In the genomic region with DNA sequence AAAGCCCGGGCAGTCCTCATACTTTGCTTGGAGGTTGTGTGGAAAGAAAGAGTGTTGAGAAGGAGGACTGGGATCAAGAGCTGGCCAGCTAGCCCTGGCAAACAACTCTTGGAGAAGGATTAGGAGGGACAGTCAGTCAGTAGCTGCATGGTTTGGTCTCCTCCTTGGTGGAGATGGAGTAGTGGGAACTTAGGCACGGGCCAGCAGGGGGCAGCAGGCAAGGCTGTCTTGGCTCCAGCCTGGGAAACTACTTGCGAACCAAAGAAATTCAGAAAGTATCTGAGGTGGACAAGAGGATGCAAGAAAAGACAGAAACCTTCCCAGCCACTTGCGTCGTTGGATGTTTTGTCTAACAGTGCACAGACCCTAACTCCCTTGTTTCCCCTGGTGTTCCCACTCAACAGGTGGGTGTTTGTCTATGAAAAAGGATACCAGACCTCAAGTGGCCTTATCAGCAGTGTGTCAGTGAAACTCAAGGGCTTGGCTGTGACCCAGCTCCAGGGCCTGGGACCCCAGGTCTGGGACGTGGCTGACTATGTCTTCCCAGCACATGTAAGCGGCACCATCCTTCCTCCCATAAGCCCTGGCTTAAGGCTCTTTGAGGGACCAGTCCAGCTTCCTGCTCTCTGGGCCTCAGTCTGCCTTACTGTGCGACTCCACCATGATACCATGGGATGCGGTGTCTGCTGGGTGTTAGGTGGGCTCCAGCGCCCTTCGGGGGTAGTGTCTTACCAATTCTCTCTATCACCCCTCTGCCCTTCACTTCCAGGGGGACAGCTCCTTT, we compare ENCODE assay signal across 8 mouse cellular contexts. TPM values are rescaled to one million over a fixed set of nuclear protein-coding genes. Genes with fewer than 3 reads are reported as not detected.
A peak's percentile ranks its signal among the peaks of the same experiment; 100 is the strongest.
DNase-seq lines count a peak whose midpoint lies in the region; ATAC-seq and TF ChIP-seq lines count a peak whose summit lies in the region.

No protein-coding gene starts in this region.

- no peaks in the 10 kb centered on the region for H3K9me3 ChIP-seq in heart, embryonic 15.5 days (replicated peaks)
- H3K9me3 ChIP-seq in heart, embryonic 12.5 days (replicated peaks): no peaks in the 10 kb centered on the region
- H3K9me3 ChIP-seq in kidney, postnatal 0 days (replicated peaks; ENCODE audit: low read length): no peaks in the 10 kb centered on the region
- no peaks in the 10 kb centered on the region for H3K9me3 ChIP-seq in midbrain, embryonic 13.5 days

- no peak overlapping the region for H3K4me2 ChIP-seq in heart, embryonic 15.5 days
- no peak overlapping the region for H3K4me2 ChIP-seq in heart, embryonic 12.5 days
- no peak overlapping the region for H3K4me2 ChIP-seq in kidney, postnatal 0 days (ENCODE audit: low read length)
- H3K4me2 ChIP-seq in midbrain, embryonic 13.5 days (replicated peaks): no peak overlapping the region

- no peak overlapping the region for H3K4me3 ChIP-seq in heart, embryonic 15.5 days
- H3K4me3 ChIP-seq in heart, embryonic 12.5 days: no peak overlapping the region
- H3K4me3 ChIP-seq in cortical plate, adult 2 months (ENCODE audit: insufficient read depth, low read length): no peak overlapping the region
- H3K4me3 ChIP-seq in kidney, postnatal 0 days (replicated peaks; ENCODE audit: low read depth, low read length): no peak overlapping the region
- H3K4me3 ChIP-seq in midbrain, embryonic 13.5 days (replicated peaks): no peak overlapping the region

- no peak overlapping the region for H3K27ac ChIP-seq in heart, embryonic 15.5 days
- no peak overlapping the region for H3K27ac ChIP-seq in heart, embryonic 12.5 days (ENCODE audit: poor library complexity, severe bottlenecking)
- H3K27ac ChIP-seq in cortical plate, adult 2 months (ENCODE audit: insufficient read depth, low read length): no peak overlapping the region
- H3K27ac ChIP-seq in kidney, postnatal 0 days: no peak overlapping the region
- no peak overlapping the region for H3K27ac ChIP-seq in midbrain, embryonic 13.5 days

- WGBS in heart, embryonic 15.5 days: 46% methylated on average over 11 of the region's 11 CpGs
- 44% methylated on average over 11 of the region's 11 CpGs for WGBS in heart, embryonic 12.5 days
- 57% methylated on average over 11 of the region's 11 CpGs for WGBS in kidney, postnatal 0 days
- 64% methylated on average over 11 of the region's 11 CpGs for WGBS in midbrain, embryonic 13.5 days

- peaks cover 21% of the 10 kb centered on the region for H3K27me3 ChIP-seq in heart, embryonic 15.5 days
- peaks cover 30% of the 10 kb centered on the region for H3K27me3 ChIP-seq in heart, embryonic 12.5 days (replicated peaks)
- no peaks in the 10 kb centered on the region for H3K27me3 ChIP-seq in kidney, postnatal 0 days (ENCODE audit: insufficient read depth, low read length)
- 0 out of 2 replicates have a peak, but pooled peaks cover 4% of the 10 kb centered on the region for H3K27me3 ChIP-seq in midbrain, embryonic 13.5 days

- peak; percentile 79 for DNase-seq in 3T3-L1 (ENCODE audit: low read depth, low spot score)
- DNase-seq in Muller cell, postnatal 12 days (ENCODE audit: inconsistent ontology term): peak; percentile 42
- DNase-seq in kidney, postnatal 0 days (ENCODE audit: low spot score): peak; percentile 84
- DNase-seq in thymus, postnatal 10 days (ENCODE audit: low spot score in 2 of 2): peak; percentile 57 to 83

- H3K9ac ChIP-seq in heart, embryonic 15.5 days: 0 out of 2 replicates have a peak overlapping the region, but pooled peaks have one; percentile 13
- H3K9ac ChIP-seq in heart, embryonic 12.5 days: no peak overlapping the region
- no peak overlapping the region for H3K9ac ChIP-seq in kidney, postnatal 0 days (ENCODE audit: low read depth, low read length)
- H3K9ac ChIP-seq in midbrain, embryonic 13.5 days (replicated peaks): no peak overlapping the region

- TF ChIP-seq CTCF in cortical plate, adult 2 months (IDR thresholded peaks at IDR 0.05; ENCODE audit: extremely low read depth, insufficient read depth, low read length): peak; percentile 77
- peak; percentile 89 for TF ChIP-seq CTCF in kidney, postnatal 0 days (IDR thresholded peaks at IDR 0.05; ENCODE audit: low read depth)

- H3K36me3 ChIP-seq in heart, embryonic 15.5 days: no peaks in the 10 kb centered on the region
- no peaks in the 10 kb centered on the region for H3K36me3 ChIP-seq in heart, embryonic 12.5 days
- no peaks in the 10 kb centered on the region for H3K36me3 ChIP-seq in kidney, postnatal 0 days (ENCODE audit: insufficient read depth, low read length)
- no peaks in the 10 kb centered on the region for H3K36me3 ChIP-seq in midbrain, embryonic 13.5 days

- ATAC-seq in heart, embryonic 15.5 days (replicated peaks; ENCODE audit: insufficient number of reproducible peaks, insufficient read depth, low FRiP score, low read depth): no peak; the same call in 1 of the 2 replicates
- no peak for ATAC-seq in heart, embryonic 12.5 days (ENCODE audit: insufficient number of reproducible peaks, low FRiP score)
- no peak for ATAC-seq in kidney, postnatal 0 days (replicated peaks; ENCODE audit: low FRiP score, low read depth)
- peak; percentile 15; the same call in 1 of the 2 replicates for ATAC-seq in midbrain, embryonic 13.5 days

- H3K4me1 ChIP-seq in heart, embryonic 15.5 days (replicated peaks): peaks cover 31% of the 10 kb centered on the region
- H3K4me1 ChIP-seq in heart, embryonic 12.5 days (replicated peaks): peaks cover 26% of the 10 kb centered on the region
- no peaks in the 10 kb centered on the region for H3K4me1 ChIP-seq in cortical plate, adult 2 months (ENCODE audit: control insufficient read depth, insufficient read depth, low read length)
- no peaks in the 10 kb centered on the region for H3K4me1 ChIP-seq in kidney, postnatal 0 days (replicated peaks; ENCODE audit: insufficient read depth, low read length)
- no peaks in the 10 kb centered on the region for H3K4me1 ChIP-seq in midbrain, embryonic 13.5 days (replicated peaks)

- no peak for TF ChIP-seq POLR2A in cortical plate, adult 2 months (IDR thresholded peaks at IDR 0.05; ENCODE audit: extremely low read depth, insufficient read depth, low read length)

RNA-seq across cellular contexts. Expression of a gene that starts 9.0 kb away (rescaled TPM):
- 1.7 and 2.9 TPM in 2 replicates for polyA plus RNA-seq in heart, embryonic 15.5 days (2015; fragmentation: Nextera tagmentation; extraction: Ambion mirVana)
- 2.2 and 2.7 TPM in 2 replicates for polyA plus RNA-seq in heart, embryonic 12.5 days (2016; fragmentation: Nextera tagmentation; extraction: Ambion mirVana)
- polyA plus RNA-seq in cortical plate, adult 2 months (2012; rRNA removed): 0.52 and 0.78 TPM in 2 replicates
- 2.4 and 2.6 TPM in 2 replicates for polyA plus RNA-seq in kidney, postnatal 0 days (2015; fragmentation: Nextera tagmentation; extraction: Ambion mirVana)
- 0.41 and 0.58 TPM in 2 replicates for polyA plus RNA-seq in midbrain, embryonic 13.5 days (2015; fragmentation: Nextera tagmentation; extraction: Ambion mirVana)

RNA-seq across cellular contexts. Expression of a gene that starts 10.9 kb away (rescaled TPM):
- polyA plus RNA-seq in heart, embryonic 15.5 days (2015; fragmentation: Nextera tagmentation; extraction: Ambion mirVana): 2.7 and 4.0 TPM in 2 replicates
- 2.0 and 2.2 TPM in 2 replicates for polyA plus RNA-seq in heart, embryonic 12.5 days (2016; fragmentation: Nextera tagmentation; extraction: Ambion mirVana)
- polyA plus RNA-seq in cortical plate, adult 2 months (2012; rRNA removed): 90.0 and 103 TPM in 2 replicates
- 4.3 and 5.4 TPM in 2 replicates for polyA plus RNA-seq in kidney, postnatal 0 days (2015; fragmentation: Nextera tagmentation; extraction: Ambion mirVana)
- 17.1 and 17.5 TPM in 2 replicates for polyA plus RNA-seq in midbrain, embryonic 13.5 days (2015; fragmentation: Nextera tagmentation; extraction: Ambion mirVana)

RNA-seq across cellular contexts. Expression of a gene that starts 39.7 kb away (rescaled TPM):
- 9.5 and 10.1 TPM in 2 replicates for polyA plus RNA-seq in heart, embryonic 15.5 days (2015; fragmentation: Nextera tagmentation; extraction: Ambion mirVana)
- polyA plus RNA-seq in heart, embryonic 12.5 days (2016; fragmentation: Nextera tagmentation; extraction: Ambion mirVana): 10.9 and 11.0 TPM in 2 replicates
- 4.5 and 4.7 TPM in 2 replicates for polyA plus RNA-seq in cortical plate, adult 2 months (2012; rRNA removed)
- 6.2 and 6.6 TPM in 2 replicates for polyA plus RNA-seq in kidney, postnatal 0 days (2015; fragmentation: Nextera tagmentation; extraction: Ambion mirVana)
- polyA plus RNA-seq in midbrain, embryonic 13.5 days (2015; fragmentation: Nextera tagmentation; extraction: Ambion mirVana): 13.5 and 14.2 TPM in 2 replicates

RNA-seq across cellular contexts. Expression of a gene that starts 46.9 kb away (rescaled TPM):
- 3.8 and 11.6 TPM in 2 replicates for polyA plus RNA-seq in heart, embryonic 15.5 days (2015; fragmentation: Nextera tagmentation; extraction: Ambion mirVana)
- polyA plus RNA-seq in heart, embryonic 12.5 days (2016; fragmentation: Nextera tagmentation; extraction: Ambion mirVana): 4.8 and 5.7 TPM in 2 replicates
- 4.4 and 4.6 TPM in 2 replicates for polyA plus RNA-seq in cortical plate, adult 2 months (2012; rRNA removed)
- 9.9 and 10.0 TPM in 2 replicates for polyA plus RNA-seq in kidney, postnatal 0 days (2015; fragmentation: Nextera tagmentation; extraction: Ambion mirVana)
- 0.48 and 0.71 TPM in 2 replicates for polyA plus RNA-seq in midbrain, embryonic 13.5 days (2015; fragmentation: Nextera tagmentation; extraction: Ambion mirVana)
